Mouse (Mus musculus): ENCODE measurements around the gene Manba.

- TF ChIP-seq GATA1 (IDR thresholded peaks at IDR 0.05; ENCODE audit: borderline replicate concordance, low read length) (no peak), FLI1 (IDR thresholded peaks at IDR 0.05; ENCODE audit: low read length) (no peak)
Observed at GRCm38 (mm10) chr3:135503160-135503559, 17.7 kb downstream of the Manba start.

All from megakaryocyte, embryonic 14.5 days (primary cell).